Mouse (Mus musculus): ENCODE measurements around the gene Ppp1r12c. TPM values are rescaled to one million over a fixed set of nuclear protein-coding genes. Genes with fewer than 3 reads are reported as not detected.

The Ppp1r12c gene
- polyA plus RNA-seq, 1 experiment from 2014 or later = 46.0 TPM

- WGBS = 3% methylated on average over 35 of the region's 35 CpGs
- peak overlapping the region; percentile 57 for H3K4me3 ChIP-seq
- H3K27ac ChIP-seq = no peak overlapping the region
- peaks cover 73% of the 10 kb centered on the region for H3K27me3 ChIP-seq (ENCODE audit: insufficient read depth, poor library complexity, severe bottlenecking)
- H3K4me1 ChIP-seq = peaks cover 16% of the 10 kb centered on the region
- no peaks in the 10 kb centered on the region for H3K36me3 ChIP-seq
- peak; percentile 86 for DNase-seq (ENCODE audit: low spot score)
- H3K9me3 ChIP-seq = no peaks in the 10 kb centered on the region
Observed at GRCm38 (mm10) chr7:4470275-4471178, 31.0 kb downstream of the Ppp1r12c start.

GRCm38 (mm10) chr7:4467801-4468200, 33.7 kb downstream of the Ppp1r12c start:
- 79% methylated on average over 3 of the region's 3 CpGs for WGBS
- Histone ChIP-seq H3K27me3 (ENCODE audit: insufficient read depth, poor library complexity, severe bottlenecking) (peaks cover 46% of the 10 kb centered on the region), H3K9me3 (no peaks in the 10 kb centered on the region)

GRCm38 (mm10) chr7:4464194-4464824, 37.2 kb downstream of the Ppp1r12c start:
- whole genome bisulfite sequencing = 8% methylated on average over 12 of the region's 12 CpGs
- Histone ChIP-seq H3K4me1 (no peaks in the 10 kb centered on the region), H3K27ac (no peak overlapping the region), H3K9me3 (no peaks in the 10 kb centered on the region), H3K27me3 (ENCODE audit: insufficient read depth, poor library complexity, severe bottlenecking) (peaks cover 14% of the 10 kb centered on the region), H3K4me3 (no peak overlapping the region), H3K36me3 (no peaks in the 10 kb centered on the region)
- no peak for DNase-seq (ENCODE audit: low spot score)

More at GRCm38 (mm10) chr7:4467801-4468200, 33.7 kb downstream of the Ppp1r12c start:
- H3K36me3 ChIP-seq = no peaks in the 10 kb centered on the region
- H3K4me3 ChIP-seq = no peak overlapping the region
- DNase-seq (ENCODE audit: low spot score) = no peak
- H3K27ac ChIP-seq = no peak overlapping the region
- peaks cover 9% of the 10 kb centered on the region; the same call in 1 of the 2 replicates for H3K4me1 ChIP-seq

- H3K27me3 ChIP-seq (ENCODE audit: insufficient read depth, poor library complexity, severe bottlenecking) = no peaks in the 10 kb centered on the region
- peak within 1 kb of the TSS; percentile 35 for H3K4me3 ChIP-seq
- 66% methylated on average over 14 of the region's 16 CpGs for WGBS
- no peaks in the 10 kb centered on the region for H3K9me3 ChIP-seq
- peak within 1 kb of the TSS; percentile 67 for H3K27ac ChIP-seq
- no peak for DNase-seq (ENCODE audit: low spot score)
- no peaks in the 10 kb centered on the region for H3K4me1 ChIP-seq
- no peaks in the 10 kb centered on the region for H3K36me3 ChIP-seq
Observed at GRCm38 (mm10) chr7:4460576-4461434, 40.7 kb downstream of the Ppp1r12c start, which contains the start of gene Eps8l1. TSS of gene Eps8l1 (plus strand) at chr7:4460674.

GRCm38 (mm10) chr7:4452644-4453043, 48.8 kb downstream of the Ppp1r12c start:
- no peaks in the 10 kb centered on the region for H3K36me3 ChIP-seq
- no peak overlapping the region for H3K4me3 ChIP-seq
- no peak overlapping the region for H3K27ac ChIP-seq
- H3K4me1 ChIP-seq = peaks cover 4% of the 10 kb centered on the region; the same call in 1 of the 2 replicates
- no peaks in the 10 kb centered on the region for H3K9me3 ChIP-seq
- no peaks in the 10 kb centered on the region for H3K27me3 ChIP-seq (ENCODE audit: insufficient read depth, poor library complexity, severe bottlenecking)
- DNase-seq (ENCODE audit: low spot score) = no peak
- 21% methylated on average over 4 of the region's 4 CpGs for WGBS

GRCm38 (mm10) chr7:4449211-4449610, 52.3 kb downstream of the Ppp1r12c start:
- H3K36me3 ChIP-seq = peaks cover 3% of the 10 kb centered on the region
- H3K27me3 ChIP-seq (ENCODE audit: insufficient read depth, poor library complexity, severe bottlenecking) = no peaks in the 10 kb centered on the region
- no peak for DNase-seq (ENCODE audit: low spot score)
- WGBS = 21% methylated on average over 2 of the region's 2 CpGs
- H3K4me1 ChIP-seq = peaks cover 9% of the 10 kb centered on the region; the same call in 1 of the 2 replicates
- H3K4me3 ChIP-seq = no peak overlapping the region
- H3K27ac ChIP-seq = no peak overlapping the region
- no peaks in the 10 kb centered on the region for H3K9me3 ChIP-seq

GRCm38 (mm10) chr7:4448439-4448838, 53.0 kb downstream of the Ppp1r12c start:
- 85% methylated on average over 3 of the region's 3 CpGs for WGBS
- H3K4me1 ChIP-seq = peaks cover 9% of the 10 kb centered on the region; the same call in 1 of the 2 replicates
- no peak for DNase-seq (ENCODE audit: low spot score)
- H3K4me3 ChIP-seq = no peak overlapping the region
- H3K9me3 ChIP-seq = no peaks in the 10 kb centered on the region
- H3K36me3 ChIP-seq = peaks cover 11% of the 10 kb centered on the region
- H3K27ac ChIP-seq = no peak overlapping the region
- no peaks in the 10 kb centered on the region for H3K27me3 ChIP-seq (ENCODE audit: insufficient read depth, poor library complexity, severe bottlenecking)

- whole genome bisulfite sequencing = 6% methylated on average over 1 of the region's 1 CpGs
- no peak overlapping the region for H3K4me3 ChIP-seq
Observed at GRCm38 (mm10) chr7:4447138-4447537, 54.3 kb downstream of the Ppp1r12c start.

GRCm38 (mm10) chr7:4445216-4445791, 56.2 kb downstream of the Ppp1r12c start, which contains the start of gene Rdh13:
TSS of gene Rdh13 (minus strand) at chr7:4445649.
- H3K4me1 ChIP-seq = 0 out of 2 replicates have a peak, but pooled peaks cover 5% of the 10 kb centered on the region
- no peaks in the 10 kb centered on the region for H3K9me3 ChIP-seq
- H3K27me3 ChIP-seq (ENCODE audit: insufficient read depth, poor library complexity, severe bottlenecking) = no peaks in the 10 kb centered on the region
- peaks cover 42% of the 10 kb centered on the region for H3K36me3 ChIP-seq
- H3K4me3 ChIP-seq = peak within 1 kb of the TSS; percentile 76
- peak within 1 kb of the TSS; percentile 93 for H3K27ac ChIP-seq
- peak; percentile 96 for DNase-seq (ENCODE audit: low spot score)
- WGBS = under 1% methylated on average over 35 of the region's 35 CpGs

More at GRCm38 (mm10) chr7:4447138-4447537, 54.3 kb downstream of the Ppp1r12c start:
- H3K9me3 ChIP-seq = no peaks in the 10 kb centered on the region
- 0 out of 2 replicates have a peak, but pooled peaks cover 5% of the 10 kb centered on the region for H3K4me1 ChIP-seq
- DNase-seq (ENCODE audit: low spot score) = no peak
- H3K27me3 ChIP-seq (ENCODE audit: insufficient read depth, poor library complexity, severe bottlenecking) = no peaks in the 10 kb centered on the region
- H3K36me3 ChIP-seq = peaks cover 24% of the 10 kb centered on the region
- no peak overlapping the region for H3K27ac ChIP-seq

GRCm38 (mm10) chr7:4440549-4440948, 60.9 kb downstream of the Ppp1r12c start:
- Histone ChIP-seq H3K27ac (no peak overlapping the region), H3K36me3 (peaks cover 84% of the 10 kb centered on the region), H3K9me3 (no peaks in the 10 kb centered on the region), H3K27me3 (ENCODE audit: insufficient read depth, poor library complexity, severe bottlenecking) (no peaks in the 10 kb centered on the region), H3K4me1 (0 out of 2 replicates have a peak, but pooled peaks cover 5% of the 10 kb centered on the region), H3K4me3 (no peak overlapping the region)
- DNase-seq (ENCODE audit: low spot score) = no peak
- WGBS = 90% methylated on average over 10 of the region's 10 CpGs

- H3K4me1 ChIP-seq = no peaks in the 10 kb centered on the region
- DNase-seq (ENCODE audit: low spot score) = peak; percentile 51
- no peaks in the 10 kb centered on the region for H3K27me3 ChIP-seq (ENCODE audit: insufficient read depth, poor library complexity, severe bottlenecking)
- no peak overlapping the region for H3K27ac ChIP-seq
- 84% methylated on average over 2 of the region's 2 CpGs for WGBS
- no peaks in the 10 kb centered on the region for H3K9me3 ChIP-seq
- no peak overlapping the region for H3K4me3 ChIP-seq
- H3K36me3 ChIP-seq = peaks cover 95% of the 10 kb centered on the region
Observed at GRCm38 (mm10) chr7:4437721-4438120, 63.8 kb downstream of the Ppp1r12c start.

GRCm38 (mm10) chr7:4432026-4432425, 69.5 kb downstream of the Ppp1r12c start:
- H3K4me1 ChIP-seq = no peaks in the 10 kb centered on the region
- H3K27ac ChIP-seq = no peak overlapping the region
- H3K4me3 ChIP-seq = no peak overlapping the region
- H3K9me3 ChIP-seq = no peaks in the 10 kb centered on the region
- peak; percentile 66 for DNase-seq (ENCODE audit: low spot score)
- 91% methylated on average over 8 of the region's 8 CpGs for WGBS
- H3K27me3 ChIP-seq (ENCODE audit: insufficient read depth, poor library complexity, severe bottlenecking) = no peaks in the 10 kb centered on the region
- H3K36me3 ChIP-seq = peaks cover 95% of the 10 kb centered on the region

Data from heart, embryonic 10.5 days (tissue).